Mouse (Mus musculus) MEL (cell line): ENCODE data around the gene Baiap2. TPM values are rescaled to one million over a fixed set of nuclear protein-coding genes. Genes with fewer than 3 reads are reported as not detected.

Source experiments
- DNase-seq: peaks from one replicate; pipeline ENCODE4 v3.0.0; 2011; ENCODE audit warnings: low read depth, low spot score
- H3K27ac ChIP-seq: 2 replicates; pipeline ENCODE4 v1.5.1; 2012; ENCODE audit warnings: low read depth, mild to moderate bottlenecking, control low read depth, low read length, moderate library complexity; ENCODE audit not compliant: control insufficient read depth
- H3K27me3 ChIP-seq, 2 experiments: fragments of 150-350 bp in 1 of 2; sonication (generic) in 1 of 2; 2 replicates each; pipeline ENCODE4 v1.6.1; 2012; ENCODE audit warnings: low read length in 2 of 2, mild to moderate bottlenecking in 2 of 2, improper control_type of control experiment in 1 of 2, moderate library complexity in 1 of 2; ENCODE audit not compliant: insufficient read depth in 2 of 2, control insufficient read depth in 1 of 2
- H3K36me3 ChIP-seq, 2 experiments: 2 replicates each; pipeline ENCODE4 v1.6.1; 2012 to 2014; ENCODE audit warnings: low read length in 2 of 2, improper control_type of control experiment in 1 of 2, inconsistent platforms in 1 of 2, mild to moderate bottlenecking in 1 of 2; ENCODE audit not compliant: insufficient read depth in 2 of 2, control insufficient read depth in 1 of 2
- H3K4me1 ChIP-seq, 2 experiments: fragments of 150-350 bp in 1 of 2; sonication (generic) in 1 of 2; 2 replicates each; pipeline ENCODE4 v1.6.1; 2012; ENCODE audit warnings: low read length in 2 of 2, improper control_type of control experiment in 1 of 2, mild to moderate bottlenecking in 1 of 2; ENCODE audit not compliant: insufficient read depth in 2 of 2, control insufficient read depth in 1 of 2
- H3K4me3 ChIP-seq, 2 experiments: fragments of 150-350 bp in 1 of 2; sonication (generic) in 1 of 2; 2 replicates each; pipeline ENCODE4 v1.5.1; 2012; ENCODE audit warnings: low read depth in 2 of 2, low read length in 2 of 2, mild to moderate bottlenecking in 2 of 2, moderate library complexity in 2 of 2, control low read depth in 1 of 2, improper control_type of control experiment in 1 of 2; ENCODE audit not compliant: control insufficient read depth in 1 of 2, insufficient read depth in 1 of 2
- H3K79me2 ChIP-seq: 2 replicates; pipeline ENCODE4 v1.6.1; 2012; ENCODE audit warnings: mild to moderate bottlenecking, low read length, moderate library complexity; ENCODE audit not compliant: control insufficient read depth, poor library complexity, insufficient read depth
- H3K9ac ChIP-seq: 2 replicates; pipeline ENCODE4 v1.6.1; 2012; ENCODE audit warnings: low read depth, mild to moderate bottlenecking, control low read depth, low read length, moderate library complexity; ENCODE audit not compliant: control insufficient read depth, poor library complexity, severe bottlenecking
- H3K9me3 ChIP-seq: fragments of 150-350 bp; sonication (generic); replicated peaks from 2 replicates; pipeline ENCODE4 v1.6.1; 2012; ENCODE audit warnings: mild to moderate bottlenecking, low read length, improper control_type of control experiment, moderate library complexity; ENCODE audit not compliant: insufficient read depth
- CHD1 ChIP-seq: IDR thresholded peaks from 2 replicates; pipeline ENCODE4 v1.6.1; 2012; ENCODE audit warnings: low read depth, mild to moderate bottlenecking, inconsistent platforms, low read length, improper control_type of control experiment
- E2F4 ChIP-seq: IDR thresholded peaks from 2 replicates; pipeline ENCODE4 v1.6.1; 2011; ENCODE audit warnings: low read depth, low read length, improper control_type of control experiment, borderline replicate concordance
- ELF1 ChIP-seq: IDR thresholded peaks from 2 replicates; pipeline ENCODE4 v1.6.1; 2014; ENCODE audit warnings: low read depth, mild to moderate bottlenecking, inconsistent platforms, low read length, improper control_type of control experiment, moderate library complexity
- EP300 ChIP-seq, 2 experiments: IDR thresholded peaks; 2 replicates each; pipeline ENCODE4 v1.6.1; 2011; ENCODE audit warnings: improper control_type of control experiment in 2 of 2, low read length in 2 of 2, low read depth in 1 of 2, mild to moderate bottlenecking in 1 of 2
- ETS1 ChIP-seq: IDR thresholded peaks from 2 replicates; pipeline ENCODE4 v1.6.1; 2012; ENCODE audit warnings: low read depth, mild to moderate bottlenecking, inconsistent platforms, low read length, improper control_type of control experiment, moderate library complexity
- GABPA ChIP-seq: IDR thresholded peaks from 2 replicates; pipeline ENCODE4 v1.6.1; 2012; ENCODE audit warnings: low read depth, mild to moderate bottlenecking, inconsistent platforms, low read length, improper control_type of control experiment, moderate library complexity
- JUND ChIP-seq: IDR thresholded peaks from 2 replicates; pipeline ENCODE4 v1.6.1; 2011; ENCODE audit warnings: low read depth, mild to moderate bottlenecking, improper control_type of control experiment, low read length
- KAT2A ChIP-seq: conservative IDR thresholded peaks from 2 replicates; pipeline ENCODE4 v1.6.1; 2012; ENCODE audit warnings: low read depth, low read length, improper control_type of control experiment, inconsistent platforms
- MAFK ChIP-seq: IDR thresholded peaks from 2 replicates; pipeline ENCODE4 v1.6.1; 2011; ENCODE audit warnings: low read depth, mild to moderate bottlenecking, low read length, improper control_type of control experiment, borderline replicate concordance
- MEF2A ChIP-seq: IDR thresholded peaks from 2 replicates; pipeline ENCODE4 v1.6.1; 2014; ENCODE audit warnings: low read depth, mild to moderate bottlenecking, inconsistent platforms, low read length, improper control_type of control experiment; ENCODE audit not compliant: poor library complexity, insufficient replicate concordance, severe bottlenecking; ENCODE audit errors: extremely low read depth
- MXI1 ChIP-seq: IDR thresholded peaks from 2 replicates; pipeline ENCODE4 v1.6.1; 2011; ENCODE audit warnings: mild to moderate bottlenecking, low read depth, low read length, improper control_type of control experiment
- MYB ChIP-seq: IDR thresholded peaks from 2 replicates; pipeline ENCODE4 v1.6.1; 2011; ENCODE audit warnings: mild to moderate bottlenecking, low read depth, low read length, improper control_type of control experiment
- MYC ChIP-seq: IDR thresholded peaks from 2 replicates; pipeline ENCODE4 v1.6.1; 2011; ENCODE audit warnings: low read depth, mild to moderate bottlenecking, low read length, improper control_type of control experiment, moderate library complexity
- NELFE ChIP-seq: IDR thresholded peaks from 2 replicates; pipeline ENCODE4 v1.6.1; 2011; ENCODE audit warnings: low read depth, low read length, improper control_type of control experiment
- NRF1 ChIP-seq: IDR thresholded peaks from 2 replicates; pipeline ENCODE4 v1.6.1; 2014; ENCODE audit warnings: low read depth, mild to moderate bottlenecking, inconsistent platforms, low read length, improper control_type of control experiment, moderate library complexity; ENCODE audit not compliant: poor library complexity, insufficient read depth, severe bottlenecking
- POLR2A ChIP-seq, 2 experiments: IDR thresholded peaks; 2 replicates each; pipeline ENCODE4 v1.6.1; 2011 to 2012; ENCODE audit warnings: low read length in 2 of 2, mild to moderate bottlenecking in 2 of 2, control low read depth in 1 of 2, improper control_type of control experiment in 1 of 2, low read depth in 1 of 2, moderate library complexity in 1 of 2; ENCODE audit not compliant: control insufficient read depth in 1 of 2, insufficient read depth in 1 of 2, poor library complexity in 1 of 2
- POLR2AphosphoS2 ChIP-seq: IDR thresholded peaks from 2 replicates; pipeline ENCODE4 v1.6.1; 2011; ENCODE audit warnings: low read length, improper control_type of control experiment
- POLR2AphosphoS5 ChIP-seq: IDR thresholded peaks from 2 replicates; pipeline ENCODE4 v1.6.1; 2012; ENCODE audit warnings: low read depth, borderline replicate concordance, mild to moderate bottlenecking, inconsistent platforms, low read length, moderate library complexity, mixed read lengths
- RAD21 ChIP-seq: IDR thresholded peaks from 2 replicates; pipeline ENCODE4 v1.6.1; 2011; ENCODE audit warnings: mild to moderate bottlenecking, low read depth, low read length, improper control_type of control experiment
- RCOR1 ChIP-seq: IDR thresholded peaks from 2 replicates; pipeline ENCODE4 v1.6.1; 2012; ENCODE audit warnings: low read depth, mild to moderate bottlenecking, inconsistent platforms, low read length, improper control_type of control experiment
- SIN3A ChIP-seq: IDR thresholded peaks from 2 replicates; pipeline ENCODE4 v1.6.1; 2012; ENCODE audit warnings: low read length, improper control_type of control experiment, inconsistent platforms
- TAL1 ChIP-seq: IDR thresholded peaks from 2 replicates; pipeline ENCODE4 v1.6.1; 2012; ENCODE audit warnings: mild to moderate bottlenecking, inconsistent platforms, low read length, moderate library complexity, mixed read lengths
- TBP ChIP-seq: IDR thresholded peaks from 2 replicates; pipeline ENCODE4 v1.8.0; 2011; ENCODE audit warnings: low read depth, low read length, improper control_type of control experiment
- TCF12 ChIP-seq: IDR thresholded peaks from 2 replicates; pipeline ENCODE4 v1.6.1; 2014; ENCODE audit warnings: low read depth, mild to moderate bottlenecking, inconsistent platforms, low read length, improper control_type of control experiment, moderate library complexity
- UBTF ChIP-seq: IDR thresholded peaks from 2 replicates; pipeline ENCODE4 v1.6.1; 2012; ENCODE audit warnings: low read depth, mild to moderate bottlenecking, inconsistent platforms, low read length, improper control_type of control experiment, moderate library complexity, borderline replicate concordance; ENCODE audit not compliant: insufficient read depth
- USF1 ChIP-seq: IDR thresholded peaks from 2 replicates; pipeline ENCODE4 v1.6.1; 2014; ENCODE audit warnings: low read depth, mild to moderate bottlenecking, inconsistent platforms, low read length, improper control_type of control experiment, moderate library complexity
- USF2 ChIP-seq, 2 experiments: IDR thresholded peaks; 2 replicates each; pipeline ENCODE4 v1.6.1; 2011 to 2012; ENCODE audit warnings: improper control_type of control experiment in 2 of 2, low read length in 2 of 2, borderline replicate concordance in 1 of 2, inconsistent platforms in 1 of 2, low read depth in 1 of 2, mild to moderate bottlenecking in 1 of 2; ENCODE audit not compliant: insufficient read depth in 1 of 2
- ZC3H11A ChIP-seq: IDR thresholded peaks from 2 replicates; pipeline ENCODE4 v1.6.1; 2012; ENCODE audit warnings: low read depth, mild to moderate bottlenecking, inconsistent platforms, low read length, improper control_type of control experiment
- polyA plus RNA-seq, 2 experiments: library from polyadenylated mRNA; stranded (reverse) in 1 of 2; unstranded in 1 of 2; fragments of >175 nt in 1 of 2; fragments of >200 nt in 1 of 2; gene quantifications; 2 replicates each; pipeline versions ENCODE4 v1.2.1 to v1.2.4; 2012; ENCODE audit warnings: low replicate concordance in 2 of 2, low read depth in 1 of 2; ENCODE audit not compliant: insufficient read length in 2 of 2, insufficient read depth in 1 of 2, missing spikeins in 1 of 2
- total RNA-seq: library from RNA; depleted of rRNA; stranded (reverse); fragments of 300-350 nt; gene quantifications from 2 replicates; pipeline ENCODE4 v1.2.3, GENCODE M21; 2012

The Baiap2 gene
- total and polyA plus RNA-seq, 3 experiments, result 27.5 to 31.3 TPM; not detected in 1

GRCm38 (mm10) chr11:120047531-120048251, 105.1 kb downstream of the Baiap2 start:
- TF ChIP-seq POLR2AphosphoS5, result no peak
- TF ChIP-seq USF1, result no peak
- no peak for TF ChIP-seq EP300 (IDR thresholded peaks at IDR 0.05; ENCODE audit: low read depth in 1 of 2, low read length in 2 of 2)
- TF ChIP-seq MYB, result no peak
- no peak for TF ChIP-seq ELF1
- TF ChIP-seq TAL1, result no peak
- no peak for TF ChIP-seq MEF2A
- TF ChIP-seq MXI1, result no peak
- no peak for TF ChIP-seq TCF12
- no peak for TF ChIP-seq USF2 (IDR thresholded peaks at IDR 0.05; ENCODE audit: borderline replicate concordance in 1 of 2, insufficient read depth in 1 of 2, low read depth in 1 of 2, low read length in 2 of 2)
- TF ChIP-seq RAD21, result no peak
- no peak for TF ChIP-seq JUND
- TF ChIP-seq ETS1, result no peak
- TF ChIP-seq NRF1, result no peak
- no peak for TF ChIP-seq POLR2A (IDR thresholded peaks at IDR 0.05; ENCODE audit: control insufficient read depth in 1 of 2, insufficient read depth in 1 of 2, low read depth in 1 of 2, low read length in 2 of 2, poor library complexity in 1 of 2)
- no peak for TF ChIP-seq MYC
- no peak for TF ChIP-seq SIN3A
- no peak for TF ChIP-seq POLR2AphosphoS2
- Histone ChIP-seq H3K4me3 (no peak overlapping the region), H3K4me1 (no peaks in the 10 kb centered on the region), H3K27me3 (peaks cover 2% of the 10 kb centered on the region in 2 experiments; a peak in 3 of 4 replicates), H3K79me2 (no peaks in the 10 kb centered on the region), H3K27ac (no peak overlapping the region), H3K36me3 (no peaks in the 10 kb centered on the region), H3K9ac (no peak overlapping the region), H3K9me3 (no peaks in the 10 kb centered on the region)
- DNase-seq, result no peak

- Histone ChIP-seq H3K9me3 (no peaks in the 10 kb centered on the region), H3K36me3 (no peaks in the 10 kb centered on the region), H3K9ac (no peak overlapping the region), H3K27me3 (peaks cover 2% of the 10 kb centered on the region in 2 experiments; a peak in 3 of 4 replicates), H3K79me2 (no peaks in the 10 kb centered on the region), H3K27ac (no peak overlapping the region)
- TF ChIP-seq ZC3H11A, result no peak
- no peak for TF ChIP-seq UBTF
- no peak for TF ChIP-seq RCOR1
- no peak for TF ChIP-seq NRF1
- no peak for TF ChIP-seq MAFK
- no peak for TF ChIP-seq KAT2A
- TF ChIP-seq MXI1, result no peak
- no peak for TF ChIP-seq TAL1
- no peak for TF ChIP-seq E2F4
- no peak for TF ChIP-seq GABPA
- no peak for TF ChIP-seq CHD1
- TF ChIP-seq TBP, result no peak
- TF ChIP-seq JUND, result no peak
- no peak for TF ChIP-seq SIN3A
- no peak for TF ChIP-seq USF1
- no peak for TF ChIP-seq NELFE
- TF ChIP-seq EP300 (IDR thresholded peaks at IDR 0.05; ENCODE audit: low read depth in 1 of 2, low read length in 2 of 2), result no peak
- TF ChIP-seq ETS1, result no peak
- no peak for TF ChIP-seq RAD21
- TF ChIP-seq, all 39 proteins: peak for 0
- Histone ChIP-seq H3K4me3 (no peak overlapping the region), H3K4me1 (no peaks in the 10 kb centered on the region)
- DNase-seq, result no peak
These were observed 105.6 kb downstream of the Baiap2 start for GRCm38 (mm10) chr11:120048252-120048556.
